Comparison of ENCODE assay signal across 25 mouse cellular contexts in genomic region chr2:17877901-17878300, GRCm38 (mm10).
DNase-seq lines count a peak whose midpoint lies in the region; ATAC-seq lines count a peak whose summit lies in the region.
"Had no signal": no experiment of that assay in that cellular context is flagged by ENCODE, and none has a peak within 500 bp of the region (broad histone marks: within the 10 kb centered on the region; RNA-seq: fewer than 3 reads in every experiment).

No protein-coding gene starts in this region.

- 0 out of 2 replicates have a peak, but pooled peaks cover 6% of the 10 kb centered on the region for H3K4me1 ChIP-seq in embryonic facial prominence, embryonic 14.5 days (ENCODE audit: control insufficient read depth, insufficient read depth, low read length)
- peaks cover 9% of the 10 kb centered on the region; the same call in 1 of the 2 replicates for H3K4me1 ChIP-seq in embryonic facial prominence, embryonic 10.5 days
- H3K4me1 ChIP-seq in intestine, embryonic 15.5 days (replicated peaks), result no peaks in the 10 kb centered on the region

- no peaks in the 10 kb centered on the region for H3K9me3 ChIP-seq in embryonic facial prominence, embryonic 14.5 days (ENCODE audit: control insufficient read depth, low read length)
- H3K9me3 ChIP-seq in embryonic facial prominence, embryonic 10.5 days, result no peaks in the 10 kb centered on the region
- H3K9me3 ChIP-seq in intestine, embryonic 15.5 days, result no peaks in the 10 kb centered on the region
- H3K9me3 ChIP-seq: embryonic facial prominence, embryonic 12.5 days; forebrain, embryonic 12.5 days; forebrain, embryonic 15.5 days; heart, embryonic 12.5 days; heart, embryonic 15.5 days; hindbrain, embryonic 10.5 days; hindbrain, embryonic 13.5 days had no signal

- H3K9ac ChIP-seq in embryonic facial prominence, embryonic 14.5 days (ENCODE audit: low read depth, low read length), result no peak overlapping the region
- H3K9ac ChIP-seq in intestine, embryonic 15.5 days, result no peak overlapping the region
- H3K9ac ChIP-seq: embryonic facial prominence, embryonic 12.5 days; forebrain, embryonic 12.5 days; forebrain, embryonic 15.5 days; heart, embryonic 12.5 days; heart, embryonic 15.5 days; hindbrain, embryonic 13.5 days had no signal

- no peak overlapping the region for H3K4me2 ChIP-seq in embryonic facial prominence, embryonic 14.5 days (ENCODE audit: low read depth, low read length)
- no peak overlapping the region for H3K4me2 ChIP-seq in intestine, embryonic 15.5 days (replicated peaks)
- H3K4me2 ChIP-seq: embryonic facial prominence, embryonic 12.5 days; forebrain, embryonic 12.5 days; forebrain, embryonic 15.5 days; heart, embryonic 12.5 days; heart, embryonic 15.5 days; hindbrain, embryonic 13.5 days had no signal

- peak; percentile 31 for DNase-seq in embryonic facial prominence, embryonic 14.5 days (ENCODE audit: low spot score)
- DNase-seq in embryonic facial prominence, embryonic 10.5 days (ENCODE audit: low spot score), result no peak
- peak; percentile 49 for DNase-seq in adrenal gland, adult 8-10 months
- DNase-seq in adrenal gland, postnatal 10 days, result peak; percentile 33
- DNase-seq in spleen, postnatal 4 days (ENCODE audit: low spot score in 2 of 2), result no peak
- DNase-seq: cerebellum, adult 18-20 months; cerebellum, adult 9-10 months; cerebellum, postnatal 14 days; gastrocnemius, postnatal 10 days; gastrocnemius, postnatal 36 days; heart, postnatal 10 days; heart, postnatal 36 days; kidney, adult 18-20 months had no signal

- no peaks in the 10 kb centered on the region for H3K36me3 ChIP-seq in embryonic facial prominence, embryonic 14.5 days (ENCODE audit: control insufficient read depth, insufficient read depth, low read length)
- H3K36me3 ChIP-seq in embryonic facial prominence, embryonic 10.5 days (replicated peaks), result no peaks in the 10 kb centered on the region
- H3K36me3 ChIP-seq in intestine, embryonic 15.5 days, result no peaks in the 10 kb centered on the region
- H3K36me3 ChIP-seq: embryonic facial prominence, embryonic 12.5 days; forebrain, embryonic 12.5 days; forebrain, embryonic 15.5 days; heart, embryonic 12.5 days; heart, embryonic 15.5 days; hindbrain, embryonic 10.5 days; hindbrain, embryonic 13.5 days had no signal

- H3K27me3 ChIP-seq in embryonic facial prominence, embryonic 14.5 days (replicated peaks; ENCODE audit: control insufficient read depth, insufficient read depth, low read length), result no peaks in the 10 kb centered on the region
- H3K27me3 ChIP-seq in embryonic facial prominence, embryonic 10.5 days (replicated peaks; ENCODE audit: low read depth, poor library complexity, severe bottlenecking), result no peaks in the 10 kb centered on the region
- H3K27me3 ChIP-seq in intestine, embryonic 15.5 days (replicated peaks), result no peaks in the 10 kb centered on the region
- H3K27me3 ChIP-seq: embryonic facial prominence, embryonic 12.5 days; forebrain, embryonic 12.5 days; forebrain, embryonic 15.5 days; heart, embryonic 12.5 days; heart, embryonic 15.5 days; hindbrain, embryonic 13.5 days had no signal

- WGBS in embryonic facial prominence, embryonic 14.5 days, result 72% methylated on average over 1 of the region's 1 CpGs
- WGBS in embryonic facial prominence, embryonic 10.5 days, result 88% methylated on average over 1 of the region's 1 CpGs
- WGBS in intestine, embryonic 15.5 days, result 83% methylated on average over 1 of the region's 1 CpGs

- no peak overlapping the region for H3K4me3 ChIP-seq in embryonic facial prominence, embryonic 14.5 days (ENCODE audit: low read depth, low read length)
- no peak overlapping the region for H3K4me3 ChIP-seq in embryonic facial prominence, embryonic 10.5 days
- H3K4me3 ChIP-seq in intestine, embryonic 15.5 days (replicated peaks), result no peak overlapping the region
- H3K4me3 ChIP-seq: embryonic facial prominence, embryonic 12.5 days; erythroblast, embryonic 14.5 days; forebrain, embryonic 12.5 days; forebrain, embryonic 15.5 days; heart, embryonic 12.5 days; heart, embryonic 15.5 days; hindbrain, embryonic 10.5 days; hindbrain, embryonic 13.5 days had no signal

- ATAC-seq in embryonic facial prominence, embryonic 14.5 days (ENCODE audit: low read depth), result no peak
- ATAC-seq in intestine, embryonic 15.5 days, result no peak
- ATAC-seq: CD4-positive, CD25-positive, alpha-beta regulatory T cell, adult 4 months; forebrain, embryonic 15.5 days; hindbrain, embryonic 16.5 days; intestine, embryonic 16.5 days had no signal

- H3K27ac ChIP-seq in embryonic facial prominence, embryonic 14.5 days (replicated peaks; ENCODE audit: low read depth, low read length), result no peak overlapping the region
- no peak overlapping the region for H3K27ac ChIP-seq in embryonic facial prominence, embryonic 10.5 days (replicated peaks)
- H3K27ac ChIP-seq in intestine, embryonic 15.5 days, result no peak overlapping the region
- H3K27ac ChIP-seq: embryonic facial prominence, embryonic 12.5 days; forebrain, embryonic 12.5 days; forebrain, embryonic 15.5 days; heart, embryonic 15.5 days; hindbrain, embryonic 10.5 days; hindbrain, embryonic 13.5 days had no signal

Comparison
In these comparisons a context has a peak if more than half of its experiments do, and no peak if none do; other contexts are left out.
1. DNase-seq: peak in embryonic facial prominence, embryonic 14.5 days (single experiment), adrenal gland, adult 8-10 months (single experiment) and adrenal gland, postnatal 10 days (single experiment); none in embryonic facial prominence, embryonic 10.5 days (single experiment) and spleen, postnatal 4 days (0 of 2).